19 mouse cellular contexts compared by ENCODE assay signal in genomic region chr1:126087181-126087580, GRCm38 (mm10).
DNase-seq lines count a peak whose midpoint lies in the region; ATAC-seq and TF ChIP-seq lines count a peak whose summit lies in the region.
"Had no signal": no experiment of that assay in that cellular context is flagged by ENCODE, and none has a peak within 500 bp of the region (broad histone marks: within the 10 kb centered on the region; RNA-seq: fewer than 3 reads in every experiment).

No protein-coding gene starts in this region.

- H3K27me3 ChIP-seq in midbrain, embryonic 11.5 days (ENCODE audit: control insufficient read depth, insufficient read depth, low read length), result no peaks in the 10 kb centered on the region
- no peaks in the 10 kb centered on the region for H3K27me3 ChIP-seq in midbrain, postnatal 0 days (ENCODE audit: insufficient read depth, low read length)
- H3K27me3 ChIP-seq: CH12.LX, Patski had no signal

- peaks cover 8% of the 10 kb centered on the region; the same call in 1 of the 2 replicates for H3K4me1 ChIP-seq in midbrain, embryonic 11.5 days (ENCODE audit: control insufficient read depth, insufficient read depth, low read length)
- H3K4me1 ChIP-seq in midbrain, postnatal 0 days (ENCODE audit: insufficient read depth, low read length), result no peaks in the 10 kb centered on the region

- TF ChIP-seq CTCF in midbrain, postnatal 0 days (IDR thresholded peaks at IDR 0.05), result no peak

- WGBS in midbrain, embryonic 11.5 days, result 94% methylated on average over 7 of the region's 7 CpGs
- WGBS in midbrain, postnatal 0 days, result 86% methylated on average over 7 of the region's 7 CpGs

- intact Hi-C loops in heart, postnatal 25 days (cut with DNase I), result no loop called here

- H3K4me3 ChIP-seq in midbrain, embryonic 11.5 days (ENCODE audit: low read depth, low read length), result no peak overlapping the region
- no peak overlapping the region for H3K4me3 ChIP-seq in midbrain, postnatal 0 days (ENCODE audit: low read depth, low read length)

- no peaks in the 10 kb centered on the region for H3K36me3 ChIP-seq in midbrain, embryonic 11.5 days (ENCODE audit: control insufficient read depth, insufficient read depth, low read length)
- H3K36me3 ChIP-seq in midbrain, postnatal 0 days (ENCODE audit: insufficient read depth, low read length), result no peaks in the 10 kb centered on the region
- H3K36me3 ChIP-seq: G1E had no signal

- no peak for ATAC-seq in midbrain, embryonic 11.5 days (ENCODE audit: low FRiP score)
- no peak for ATAC-seq in midbrain, postnatal 0 days (ENCODE audit: low FRiP score)
- ATAC-seq: activated CD4-positive, CD25-positive, alpha-beta regulatory T cell, adult 4 months; CD4-positive, CD25-positive, alpha-beta regulatory T cell, adult 4 months; Patski had no signal

- H3K27ac ChIP-seq in midbrain, embryonic 11.5 days (ENCODE audit: low read depth, low read length), result no peak overlapping the region
- H3K27ac ChIP-seq in midbrain, postnatal 0 days (ENCODE audit: low read depth, low read length), result no peak overlapping the region

- no peak overlapping the region for H3K4me2 ChIP-seq in midbrain, embryonic 11.5 days
- no peak overlapping the region for H3K4me2 ChIP-seq in midbrain, postnatal 0 days (ENCODE audit: low read depth, low read length, poor library complexity, severe bottlenecking)

- no peak overlapping the region for H3K9ac ChIP-seq in midbrain, embryonic 11.5 days (ENCODE audit: low read length)
- no peak overlapping the region for H3K9ac ChIP-seq in midbrain, postnatal 0 days (replicated peaks; ENCODE audit: low read length, poor library complexity, severe bottlenecking)

- peak; percentile 65 for DNase-seq in heart, adult 11 months
- DNase-seq in heart, postnatal 25 days (ENCODE audit: low spot score), result no peak
- DNase-seq in midbrain, embryonic 11.5 days (ENCODE audit: low spot score, missing footprints), result peak; percentile 64
- no peak for DNase-seq in midbrain, postnatal 0 days (ENCODE audit: low spot score)
- DNase-seq: adrenal gland, adult 2 months; adrenal gland, adult 8-10 months; adrenal gland, postnatal 10 days; adrenal gland, postnatal 14 days; adrenal gland, postnatal 25 days; adrenal gland, postnatal 36 days; B cell, adult 2 months; cerebellum, adult 11 months; cerebellum, adult 11-12 months; cerebellum, adult 18-20 months had no signal

- H3K9me3 ChIP-seq in midbrain, embryonic 11.5 days (ENCODE audit: control insufficient read depth, low read length), result no peaks in the 10 kb centered on the region
- no peaks in the 10 kb centered on the region for H3K9me3 ChIP-seq in midbrain, postnatal 0 days (ENCODE audit: low read length)

Comparison
In these comparisons a context has a peak if more than half of its experiments do, and no peak if none do; other contexts are left out.
1. DNase-seq: peak in heart, adult 11 months (single experiment) and midbrain, embryonic 11.5 days (single experiment); none in heart, postnatal 25 days (single experiment) and midbrain, postnatal 0 days (single experiment).